Mouse (Mus musculus): ENCODE data around the gene Aloxe3.
A peak's percentile ranks its signal among the peaks of the same experiment; 100 is the strongest.

The Aloxe3 gene

DNA sequence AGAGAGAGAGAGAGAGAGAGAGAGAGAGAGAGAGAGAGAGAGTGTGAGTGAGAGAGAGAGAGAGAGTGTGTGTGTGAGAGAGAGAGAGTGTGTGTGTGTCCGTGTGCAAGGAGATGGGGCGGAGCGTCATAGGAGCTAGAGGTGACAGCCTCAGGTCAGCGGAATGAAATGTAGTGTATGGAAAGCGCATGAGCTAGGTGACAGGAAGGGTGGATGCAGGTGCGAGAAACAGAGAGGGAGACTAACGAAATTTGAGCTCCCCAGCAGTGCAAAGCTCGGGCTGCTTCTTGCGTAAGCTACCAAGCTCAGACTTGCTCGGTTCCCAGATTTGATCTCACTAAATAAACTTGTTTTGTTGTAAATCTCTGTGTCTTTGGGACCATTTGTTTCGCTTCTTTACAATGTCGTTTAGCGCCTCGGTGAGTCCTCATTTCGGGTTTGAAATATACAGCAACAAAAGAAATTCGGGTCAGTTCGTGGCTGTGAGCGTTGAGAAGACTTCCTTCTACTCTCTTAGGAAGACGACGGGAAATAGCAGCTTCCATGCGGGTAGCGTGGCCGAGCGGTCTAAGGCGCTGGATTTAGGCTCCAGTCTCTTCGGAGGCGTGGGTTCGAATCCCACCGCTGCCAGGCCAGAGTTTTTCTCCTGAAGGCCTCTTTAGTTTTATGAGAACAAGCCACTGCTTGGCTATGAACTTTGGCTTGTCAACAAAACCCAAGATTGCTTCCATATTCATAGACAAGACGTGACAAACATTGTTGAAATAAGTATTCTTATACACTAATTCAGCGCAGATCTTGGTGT, 1.8 kb upstream of the Aloxe3 start:
- DNase-seq (ENCODE audit: low spot score in 2 of 2): peak; percentile 87 to 89

- no peak for DNase-seq (ENCODE audit: low spot score in 2 of 2)
These were observed 1.2 kb upstream of the Aloxe3 start for GRCm38 (mm10) chr11:69124498-69124847.

DNA sequence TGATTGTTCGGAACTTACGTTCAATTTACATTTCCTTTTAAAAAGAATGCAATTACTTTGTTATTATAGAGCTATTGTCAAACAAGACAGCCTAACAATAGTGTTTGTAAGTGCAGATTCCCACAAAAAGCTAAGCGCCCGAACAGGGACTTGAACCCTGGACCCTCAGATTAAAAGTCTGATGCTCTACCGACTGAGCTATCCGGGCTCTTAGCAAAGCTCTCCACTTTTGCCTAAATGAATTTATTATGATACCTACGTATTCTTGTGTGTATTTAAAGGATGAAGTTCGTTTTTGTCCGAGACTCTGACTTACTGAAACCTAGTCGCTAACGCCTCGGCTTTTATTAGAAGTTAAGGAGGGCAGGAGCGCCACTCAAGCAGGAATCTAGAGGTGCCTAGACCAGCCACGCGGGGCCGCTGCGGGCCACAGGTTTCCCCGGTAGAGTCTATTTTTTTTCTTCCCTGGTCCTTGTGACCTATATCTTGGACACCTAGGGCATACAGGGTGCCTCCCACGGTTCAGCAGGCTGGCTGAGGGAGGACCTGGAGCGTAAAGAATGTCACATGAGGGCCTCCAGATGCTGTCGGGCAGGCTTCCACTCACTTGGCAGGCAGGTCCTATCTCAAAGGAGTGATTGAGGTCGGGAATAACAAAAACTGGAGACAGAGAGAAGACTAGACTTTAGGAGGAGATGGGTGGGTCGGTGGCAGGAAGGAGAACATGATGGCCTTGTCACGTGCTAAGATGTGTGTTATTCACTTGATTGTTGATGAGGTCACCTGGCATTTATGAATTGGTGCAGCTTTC, 450 bp upstream of the Aloxe3 start:
- DNase-seq (ENCODE audit: low spot score in 2 of 2): peak; percentile 68 to 78

DNA sequence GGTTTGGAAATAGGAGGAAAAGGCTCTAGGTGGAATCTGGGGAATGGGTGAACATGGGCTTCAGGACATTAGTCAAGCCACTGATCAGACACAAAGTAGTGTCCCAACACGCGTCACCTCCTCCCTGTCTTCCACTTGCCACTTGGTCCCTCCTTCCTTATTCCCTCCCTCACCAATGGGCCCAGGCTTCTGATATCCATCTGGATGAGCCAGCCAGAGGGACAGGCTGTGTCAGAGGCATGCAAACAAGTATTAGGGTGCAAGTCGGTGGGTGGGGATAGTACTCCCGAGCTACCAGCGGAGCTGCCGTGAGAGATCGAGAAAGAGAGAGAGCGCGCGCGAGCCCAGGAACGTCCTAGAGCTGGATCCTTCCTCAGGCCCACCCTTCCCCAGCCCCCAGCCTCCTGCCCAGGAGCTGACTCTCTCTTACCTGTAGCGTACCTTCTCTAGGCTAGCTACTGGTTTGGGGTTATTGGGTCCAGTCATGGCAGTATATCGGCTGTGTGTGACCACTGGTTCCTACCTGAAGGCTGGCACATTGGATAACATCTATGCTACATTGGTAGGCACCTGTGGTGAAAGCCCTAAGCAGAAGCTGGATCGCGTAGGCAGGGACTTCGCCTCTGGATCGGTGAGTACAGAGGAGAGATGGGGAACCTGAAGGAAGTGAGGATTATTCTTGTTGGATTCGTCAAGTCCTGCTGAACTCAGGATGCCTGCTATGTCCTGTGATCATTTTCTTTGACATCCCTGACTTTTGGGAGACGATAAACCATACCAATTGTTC, 416 bp downstream of the Aloxe3 start:
- no peak for DNase-seq (ENCODE audit: low spot score in 2 of 2)

- DNase-seq (ENCODE audit: low spot score in 2 of 2): no peak
These were observed 1.0 kb downstream of the Aloxe3 start for GRCm38 (mm10) chr11:69126706-69127095.

- DNase-seq (ENCODE audit: low spot score in 2 of 2): no peak
These were observed 2.9 kb downstream of the Aloxe3 start for GRCm38 (mm10) chr11:69128426-69129122.

DNA sequence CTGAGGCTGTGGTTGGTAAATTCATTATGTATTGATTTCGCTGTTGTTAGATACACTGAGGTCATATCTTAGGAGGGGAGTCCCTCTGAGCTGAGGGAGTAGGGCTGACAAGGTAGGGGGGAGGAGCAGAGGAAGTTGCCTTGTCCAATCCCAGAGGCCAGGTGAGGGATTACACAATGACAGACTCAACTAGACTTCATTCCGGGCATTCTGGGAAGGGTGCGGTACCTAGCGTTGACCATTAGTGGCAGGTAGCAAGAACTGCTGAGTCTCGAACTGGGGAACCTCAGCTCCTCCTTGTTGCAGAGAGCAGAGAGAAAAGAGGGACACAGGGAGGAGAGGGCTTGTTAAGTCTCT, 7.8 kb downstream of the Aloxe3 start:
- DNase-seq (ENCODE audit: low spot score in 2 of 2): no peak

- DNase-seq (ENCODE audit: low spot score in 2 of 2): peak in 1 of 2 experiments; percentile 45
These were observed 8.4 kb downstream of the Aloxe3 start for GRCm38 (mm10) chr11:69133923-69134621.

DNA sequence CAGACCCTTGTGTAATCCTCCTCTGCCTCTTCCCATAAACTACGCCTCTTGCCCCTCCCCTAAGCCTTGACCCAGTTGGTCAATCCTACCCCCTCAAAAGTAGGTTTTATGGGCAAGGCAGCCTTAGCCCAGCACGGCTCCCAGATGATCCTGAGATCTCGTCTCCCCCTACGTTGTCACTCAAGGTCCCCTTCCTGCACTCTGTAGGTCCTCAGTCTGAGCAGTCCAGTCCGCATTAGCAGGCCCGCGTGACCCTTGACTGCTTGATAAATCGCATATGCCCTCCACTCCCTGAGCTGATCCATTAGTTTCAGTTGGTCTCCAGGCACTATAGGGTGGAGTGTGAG, 8.9 kb downstream of the Aloxe3 start:
- no peak for DNase-seq (ENCODE audit: low spot score in 2 of 2)

DNA sequence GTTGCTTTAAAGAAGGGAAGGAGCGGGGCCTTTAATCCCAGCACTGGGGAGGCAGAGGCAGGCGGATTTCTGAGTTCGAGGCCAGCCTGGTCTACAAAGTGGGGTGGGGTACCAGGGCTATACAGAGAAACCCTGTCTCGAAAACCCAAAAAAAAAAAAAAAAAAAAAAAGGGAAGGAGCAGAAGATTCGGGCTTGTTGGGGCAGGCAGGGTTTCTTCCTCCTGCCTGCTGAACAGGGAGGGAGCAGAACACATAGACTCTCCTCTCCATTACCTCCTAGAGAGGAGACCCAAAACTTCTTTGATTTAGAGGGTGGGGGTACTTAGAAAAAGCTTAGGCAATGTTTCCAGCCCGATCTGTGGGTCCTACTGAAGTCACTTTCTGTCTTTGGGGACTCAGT, 9.7 kb downstream of the Aloxe3 start:
- DNase-seq (ENCODE audit: low spot score in 2 of 2): no peak

DNA sequence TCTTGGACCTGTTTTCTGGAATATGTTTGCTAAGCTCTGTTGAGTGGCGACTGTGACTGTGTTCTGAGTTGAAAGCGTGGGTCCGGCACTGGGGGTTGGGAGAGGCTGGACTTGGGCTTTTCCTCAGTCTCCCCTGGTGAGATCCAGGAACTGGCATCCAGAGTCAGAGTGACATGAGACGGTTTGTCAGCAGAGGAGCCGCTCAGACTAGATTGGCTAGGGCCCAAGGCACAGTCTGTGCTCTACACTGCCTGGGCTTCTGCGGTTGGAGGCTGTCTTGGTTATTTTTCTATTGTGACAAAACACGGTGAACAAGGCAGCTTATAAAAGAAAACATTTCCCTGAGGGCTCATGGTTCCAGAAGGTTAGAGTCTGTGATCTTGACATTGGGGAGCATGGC, 21.9 kb downstream of the Aloxe3 start:
- no peak for DNase-seq (ENCODE audit: low spot score in 2 of 2)

DNA sequence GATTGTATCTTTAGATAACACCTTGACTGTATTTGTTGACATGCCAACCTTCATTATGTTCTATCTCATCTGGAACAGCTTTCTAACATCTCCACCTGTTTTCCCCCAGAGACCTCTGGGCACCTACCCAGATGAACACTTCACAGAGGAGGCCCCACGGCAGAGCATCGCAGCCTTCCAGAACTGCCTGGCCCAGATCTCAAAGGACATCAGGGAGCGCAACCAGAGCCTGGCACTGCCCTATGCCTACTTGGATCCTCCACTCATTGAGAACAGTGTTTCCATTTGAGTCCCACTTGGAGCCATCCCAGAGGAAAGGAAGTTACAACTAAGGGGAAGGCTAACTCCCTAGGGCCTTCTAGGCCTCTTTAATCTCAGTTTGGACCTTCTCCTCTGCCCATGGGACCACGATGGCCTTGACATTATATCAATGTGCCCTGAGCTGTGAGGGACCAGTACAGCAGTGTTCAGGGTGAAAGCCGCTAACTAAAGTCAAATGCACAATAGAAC, 22.8 kb downstream of the Aloxe3 start:
- no peak for DNase-seq (ENCODE audit: low spot score in 2 of 2)

DNA sequence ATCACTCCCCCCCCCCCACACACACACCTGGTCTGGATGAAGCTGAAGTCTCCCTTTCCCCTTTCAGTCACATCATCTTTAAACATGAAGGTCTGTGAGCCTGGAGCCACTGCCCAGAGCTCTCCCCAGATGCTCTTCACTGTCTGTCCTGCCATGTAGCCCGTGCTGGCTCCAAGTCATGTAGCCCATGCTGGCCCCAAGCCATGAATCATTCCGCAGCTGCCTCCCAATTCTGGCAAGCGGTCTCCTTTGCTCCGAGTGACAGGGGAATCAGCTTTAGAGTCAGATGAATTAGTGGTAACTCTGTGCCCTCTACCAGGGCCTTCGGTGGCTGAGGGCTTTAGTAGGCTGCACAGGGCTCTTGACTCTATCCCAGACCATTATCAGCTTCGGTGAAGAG, 24.0 kb downstream of the Aloxe3 start:
- no peak for DNase-seq (ENCODE audit: low spot score in 2 of 2)

GRCm38 (mm10) chr11:69150444-69150843, 24.7 kb downstream of the Aloxe3 start:
- peak; percentile 44 to 47 for DNase-seq (ENCODE audit: low spot score in 2 of 2)

- DNase-seq (ENCODE audit: low spot score in 2 of 2): no peak
These were observed 25.3 kb downstream of the Aloxe3 start for GRCm38 (mm10) chr11:69151004-69151403.

- no peak for DNase-seq (ENCODE audit: low spot score in 2 of 2)
These were observed 28.1 kb downstream of the Aloxe3 start for GRCm38 (mm10) chr11:69153831-69154230.

GRCm38 (mm10) chr11:69155351-69155750, 29.7 kb downstream of the Aloxe3 start:
- no peak for DNase-seq (ENCODE audit: low spot score in 2 of 2)

DNA sequence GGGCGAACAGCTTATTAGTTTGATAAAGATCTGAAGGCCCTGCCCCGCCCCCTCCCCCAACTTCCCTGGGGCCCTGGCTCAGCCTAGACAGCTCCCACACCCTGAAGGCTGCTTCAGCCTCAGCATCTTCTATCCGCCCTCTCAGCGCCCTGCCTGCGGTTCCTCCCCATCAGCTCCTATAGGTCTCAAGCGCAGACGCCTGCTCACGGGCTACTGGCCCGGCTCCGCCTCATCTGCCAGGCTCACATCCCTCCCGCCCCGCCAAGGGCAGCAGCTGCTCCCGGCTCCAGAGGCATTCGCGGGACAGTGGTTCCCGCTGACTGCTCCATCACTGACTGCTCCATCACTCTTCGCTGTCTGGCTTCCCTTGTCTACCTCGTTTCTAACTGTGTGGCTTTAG, 31.1 kb downstream of the Aloxe3 start, which contains the start of gene Alox12b:
TSS of gene Alox12b (plus strand) at position 190 of the 400 bp plus-strand sequence.
- DNase-seq (ENCODE audit: low spot score in 2 of 2): no peak

DNA sequence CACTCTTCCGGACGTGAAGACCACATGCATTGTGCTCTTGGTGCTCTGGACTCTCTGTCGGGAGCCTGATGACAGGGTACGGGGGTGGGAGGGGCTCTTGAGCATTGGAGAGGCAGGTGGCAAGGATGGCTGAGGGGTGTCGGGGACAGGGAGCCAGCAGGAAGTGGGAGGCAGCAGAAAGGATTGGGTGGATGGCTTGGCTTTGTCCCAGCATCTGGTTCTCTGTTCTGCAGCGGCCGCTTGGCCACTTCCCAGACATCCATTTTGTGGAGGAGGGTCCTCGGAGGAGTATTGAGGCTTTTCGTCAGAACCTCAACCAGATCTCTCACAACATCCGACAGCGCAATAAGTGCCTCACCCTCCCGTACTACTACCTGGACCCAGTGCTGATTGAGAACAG, 43.6 kb downstream of the Aloxe3 start:
- no peak for DNase-seq (ENCODE audit: low spot score in 2 of 2)

- peak; percentile 39 to 83 for DNase-seq (ENCODE audit: low spot score in 2 of 2)
These were observed 45.9 kb downstream of the Aloxe3 start for GRCm38 (mm10) chr11:69171626-69172025.

GRCm38 (mm10) chr11:69172606-69173005, 46.9 kb downstream of the Aloxe3 start:
- no peak for DNase-seq (ENCODE audit: low spot score in 2 of 2)
